Mouse (Mus musculus) embryonic stem cell, embryonic (primary cell): Measurements from ENCODE around the gene Abhd16a.

ENCODE experiments used
- CTCF ChIA-PET, 4 experiments: fragments of 300-600 bp in 2 of 4; fragments of 350-600 bp in 2 of 4; sonication (Branson Sonifier 250); formaldehyde crosslinking; loops; one replicate each; lab custom pipeline; 2022; ENCODE audit warnings: inconsistent platforms in 2 of 4; lab: Charles Lee
- POLR2A ChIA-PET, 4 experiments: fragments of 300-600 bp in 2 of 4; fragments of 350-600 bp in 2 of 4; sonication (Branson Sonifier 250); formaldehyde crosslinking; loops; one replicate each; lab custom pipeline; 2022; ENCODE audit warnings: antibody characterized with exemption in 4 of 4, inconsistent platforms in 1 of 4; lab: Charles Lee

The Abhd16a gene

GRCm38 (mm10) chr17:35088825-35089644 is at the start of gene Abhd16a:
Gene Abhd16a (plus strand): TSS chr17:35089263.
- CTCF ChIA-PET: interaction anchor here (0.6 to 4.7 kb wide), 32 partner anchors 9 to 952 kb away, joined by 3 to 28 read pairs (median 4); partner anchors contain the start of genes Ddah2 (in 2 of the 4), Ehmt2 (in 1 of the 4), Ly6g6d (in 1 of the 4) and Ly6g6e (in 1 of the 4)
- POLR2A ChIA-PET: interaction anchor here (0.6 to 3.1 kb wide), 31 partner anchors 8 to 217 kb away, joined by 3 to 11 read pairs (median 3); partner anchors contain the start of genes Csnk2b (in 2 of the 4), Gpank1 (in 2 of the 4), D17H6S53E (in 1 of the 4) and Ddah2 (in 1 of the 4)

DNA sequence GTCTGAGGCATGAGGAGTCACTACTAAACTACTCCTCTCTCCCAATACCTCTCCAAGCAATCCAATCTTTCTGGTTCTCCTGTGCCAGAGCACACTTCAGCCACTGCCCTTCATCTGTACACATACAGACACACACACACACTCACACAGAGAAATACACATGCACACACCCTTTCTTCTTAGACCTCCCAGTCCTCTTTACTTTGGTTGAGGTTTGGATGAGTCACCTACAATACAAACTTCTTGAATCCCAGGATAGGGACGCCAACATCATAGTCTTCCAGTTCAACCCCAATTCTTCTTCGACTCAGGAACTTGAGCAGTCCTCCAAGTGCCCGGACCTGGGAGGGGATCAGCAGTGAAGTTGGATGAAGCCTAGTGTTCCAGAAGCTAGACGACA is 45.3 kb upstream of the Abhd16a start:
- ChIA-PET CTCF (interaction anchor here in 1 of 4 experiments (0.5 kb wide), 1 partner anchor 173 kb away, joined by 4 read pairs; no protein-coding TSS in a partner anchor), POLR2A (interaction anchor here in 2 of 4 experiments (1.2 to 8.9 kb wide), 4 partner anchors 14 to 103 kb away, joined by 3 to 82 read pairs (median 10); partner anchors contain the start of gene Ddah2 (in 1 of the 2))

DNA sequence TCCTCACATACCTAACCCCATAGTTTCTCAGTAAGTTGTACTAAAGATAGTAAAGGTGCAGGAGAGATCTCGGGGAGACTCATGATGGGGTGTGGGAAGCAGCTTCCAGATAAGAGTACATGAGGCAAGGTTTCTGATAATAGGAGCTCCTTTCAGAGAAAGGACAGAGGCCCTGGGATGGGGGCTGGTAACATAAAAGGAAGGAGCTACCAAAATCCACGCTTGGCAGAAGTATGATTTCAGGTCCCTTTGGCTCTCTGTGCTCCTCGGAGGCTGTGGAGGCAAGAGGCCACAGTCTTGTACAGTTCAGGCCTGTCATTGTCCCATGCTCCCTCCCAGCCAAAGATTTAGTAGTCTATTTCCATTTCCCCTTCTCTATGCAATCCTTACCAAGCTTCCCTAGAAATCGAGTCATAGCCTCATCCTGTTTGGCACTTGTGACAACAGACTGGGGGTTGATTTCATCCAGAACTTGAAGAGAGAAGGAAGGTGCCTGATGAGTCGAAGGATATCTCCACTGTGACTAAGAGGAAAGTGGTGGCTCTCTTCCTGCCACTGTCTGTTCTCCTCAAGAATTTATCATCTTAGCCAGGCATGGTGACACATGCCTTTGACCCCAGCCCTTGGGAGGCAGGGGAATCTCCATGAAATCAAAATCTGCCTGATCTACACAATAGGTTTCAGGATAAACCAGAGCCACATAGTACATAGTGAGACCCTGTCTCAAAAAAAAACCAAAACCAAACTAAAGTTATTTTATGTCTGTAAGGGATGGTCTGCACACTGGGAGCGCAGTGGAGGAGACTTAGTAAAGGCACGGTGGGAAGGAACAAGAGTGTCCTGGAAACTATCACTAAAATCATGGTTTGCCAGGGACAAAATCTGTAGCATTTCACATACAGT is 43.9 kb upstream of the Abhd16a start:
- CTCF ChIA-PET: interaction anchor here in 1 of 4 experiments (0.6 to 2.6 kb wide), 3 partner anchors 14 to 225 kb away, joined by 3 to 13 read pairs (median 11); partner anchors contain the start of gene Ddah2

DNA sequence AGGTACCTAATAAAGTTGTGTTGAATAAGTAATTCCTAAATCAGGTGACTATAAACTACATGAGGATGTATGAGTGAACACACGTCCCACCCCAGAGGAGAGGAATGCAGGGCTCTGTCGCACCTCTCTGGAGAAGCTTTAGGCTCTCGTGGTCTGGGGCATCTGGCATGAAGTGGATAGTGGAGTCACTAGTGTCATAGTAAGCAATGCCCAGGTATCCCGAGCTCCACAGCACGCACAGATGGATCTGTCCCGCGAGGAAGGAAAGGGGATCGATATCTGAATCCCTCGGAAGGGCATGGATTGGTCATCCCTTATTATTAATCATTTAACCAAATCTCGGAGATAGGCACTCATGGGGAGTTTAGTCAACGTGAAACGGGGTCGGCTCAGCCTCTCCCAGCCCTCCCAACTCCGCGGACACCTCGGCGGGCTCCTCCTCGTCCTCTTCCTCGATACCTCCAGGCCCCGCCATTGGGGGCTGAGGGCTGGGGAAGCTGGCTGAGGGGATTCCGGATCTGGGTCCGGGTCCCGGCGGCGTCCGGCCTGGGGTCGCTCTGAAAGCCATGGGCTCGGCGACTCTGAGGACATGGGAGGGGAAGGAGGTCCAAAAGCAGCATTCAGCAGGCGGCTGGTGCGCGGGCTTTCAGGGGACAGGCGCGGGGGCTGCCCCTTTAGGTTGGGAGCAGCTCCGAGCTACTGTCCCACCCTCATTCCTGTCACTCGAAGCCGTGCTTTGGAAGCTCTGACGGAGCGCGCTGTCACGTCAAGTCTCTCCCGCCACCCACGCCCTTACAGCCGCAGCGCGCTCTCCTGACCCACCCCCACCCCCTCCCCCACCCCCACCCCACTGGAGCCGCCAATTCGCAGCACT is 43.0 kb upstream of the Abhd16a start:
- ChIA-PET CTCF (interaction anchor here in 3 of 4 experiments (0.6 to 2.6 kb wide), 13 partner anchors 13 to 121 kb away, joined by 3 to 13 read pairs (median 5); partner anchors contain the start of gene Ddah2 (in 1 of the 3)), POLR2A (interaction anchor here (0.5 to 8.9 kb wide), 62 partner anchors 8 to 442 kb away, joined by 3 to 105 read pairs (median 5); partner anchors contain the start of genes Ddah2 (in 3 of the 4), Sapcd1 (in 3 of the 4), D17H6S53E (in 2 of the 4) and Ddx39b (in 2 of the 4))

More for the DNA sequence above, 43.9 kb upstream of the Abhd16a start:
- POLR2A ChIA-PET: interaction anchor here (0.5 to 8.9 kb wide), 22 partner anchors 13 to 114 kb away, joined by 3 to 105 read pairs (median 5); partner anchors contain the start of genes Ddah2 (in 2 of the 4), Sapcd1 (in 2 of the 4), Csnk2b (in 1 of the 4) and Gpank1 (in 1 of the 4)

DNA sequence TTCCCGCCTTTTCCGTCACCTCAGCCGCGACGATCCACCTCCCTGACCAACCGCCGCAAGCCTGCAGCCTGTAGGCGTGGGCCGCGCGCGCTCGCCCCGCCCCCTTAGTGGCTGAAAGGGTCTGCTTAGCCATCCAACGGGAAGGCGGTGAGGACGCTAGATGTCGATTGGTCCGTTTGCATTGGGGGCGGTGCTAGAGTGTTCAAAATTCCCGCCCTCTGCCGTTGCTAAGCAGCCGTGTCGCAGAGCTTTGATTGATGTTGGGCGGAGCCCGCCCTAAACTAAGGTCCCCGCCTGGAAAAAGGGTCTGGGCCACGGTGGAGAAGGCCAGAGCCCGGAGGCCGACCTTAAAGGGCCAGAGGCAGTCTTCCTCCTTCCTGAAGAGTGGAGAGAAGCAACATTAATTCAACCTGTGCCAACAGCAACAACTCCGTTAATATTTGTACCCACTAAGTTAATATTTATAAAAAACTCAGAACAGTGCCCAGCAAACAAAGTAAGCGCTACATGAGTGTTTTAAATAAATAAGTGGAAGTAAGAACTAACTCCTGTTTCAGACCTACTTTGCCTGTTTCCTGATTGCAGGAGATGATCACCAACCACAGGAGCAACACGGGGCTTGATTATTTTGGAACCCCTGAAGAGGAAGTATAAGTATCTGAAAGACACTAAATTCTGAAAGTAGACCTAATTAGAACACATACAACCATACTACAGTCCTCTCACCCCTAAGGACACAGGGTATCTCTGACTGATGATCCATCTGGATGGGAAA is 42.2 kb upstream of the Abhd16a start, which contains the start of gene Msh5:
Gene Msh5 (minus strand): TSS at position 65 of the 775 bp plus-strand sequence.
- ChIA-PET POLR2A (interaction anchor here (0.6 to 8.9 kb wide), 62 partner anchors 8 to 443 kb away, joined by 3 to 105 read pairs (median 5); partner anchors contain the start of genes Ddah2 (in 3 of the 4), Sapcd1 (in 3 of the 4), D17H6S53E (in 2 of the 4) and Ddx39b (in 2 of the 4)), CTCF (interaction anchor here in 3 of 4 experiments (1.0 to 2.6 kb wide), 12 partner anchors 12 to 120 kb away, joined by 3 to 13 read pairs (median 6); partner anchors contain the start of gene Ddah2 (in 1 of the 3))

- ChIA-PET CTCF (interaction anchor here in 2 of 4 experiments (0.6 to 1.4 kb wide), 2 partner anchors 40 to 63 kb away, joined by 5 to 8 read pairs; no protein-coding TSS in a partner anchor), POLR2A (interaction anchor here (0.6 to 8.9 kb wide), 12 partner anchors 12 to 105 kb away, joined by 3 to 105 read pairs (median 3); partner anchors contain the start of genes Ddah2 (in 2 of the 4) and Gpank1 (in 2 of the 4))
These were observed 41.4 kb upstream of the Abhd16a start for GRCm38 (mm10) chr17:35047688-35048087.

- POLR2A ChIA-PET: interaction anchor here (0.6 to 8.9 kb wide), 14 partner anchors 12 to 115 kb away, joined by 3 to 105 read pairs (median 3); partner anchors contain the start of genes Ddah2 (in 2 of the 4) and Gpank1 (in 2 of the 4)
- CTCF ChIA-PET: interaction anchor here in 3 of 4 experiments (0.6 to 1.4 kb wide), 5 partner anchors 23 to 489 kb away, joined by 3 to 5 read pairs (median 4); no protein-coding TSS in a partner anchor
These were observed 40.7 kb upstream of the Abhd16a start for GRCm38 (mm10) chr17:35048149-35048931.

DNA sequence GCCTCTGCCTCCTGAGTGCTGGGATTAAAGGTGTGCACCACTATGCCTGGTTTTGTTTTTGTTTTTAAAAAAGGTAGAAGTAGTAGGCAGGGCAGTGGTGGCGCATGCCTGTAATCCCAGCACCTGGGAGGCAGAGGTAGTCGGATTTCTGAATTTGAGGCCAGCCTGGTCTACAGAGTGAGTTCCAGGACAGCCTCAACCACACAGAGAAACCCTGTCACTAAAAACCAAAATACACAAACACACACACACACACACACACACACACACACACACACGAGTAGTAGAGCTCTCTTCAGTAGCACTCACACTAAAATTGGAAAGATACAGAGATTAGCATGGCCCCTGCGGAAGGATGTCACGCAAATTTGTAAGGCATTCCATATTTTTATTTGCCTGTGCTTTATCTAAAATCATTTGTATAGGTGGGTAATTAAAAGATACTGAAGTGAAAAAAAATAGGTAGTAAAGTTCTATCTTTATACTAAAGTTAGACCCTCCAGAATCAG is 40.1 kb upstream of the Abhd16a start:
- POLR2A ChIA-PET: interaction anchor here in 3 of 4 experiments (0.6 to 8.9 kb wide), 14 partner anchors 11 to 154 kb away, joined by 3 to 105 read pairs (median 4); partner anchors contain the start of genes Ddah2 (in 2 of the 3) and Sapcd1 (in 1 of the 3)
- CTCF ChIA-PET: interaction anchor here in 2 of 4 experiments (0.6 to 2.1 kb wide), 5 partner anchors 11 to 490 kb away, joined by 3 to 8 read pairs (median 4); partner anchors contain the start of genes Ddah2 (in 1 of the 2) and Ltb (in 1 of the 2)

- POLR2A ChIA-PET: interaction anchor here (0.6 to 8.9 kb wide), 20 partner anchors 10 to 197 kb away, joined by 3 to 105 read pairs (median 4); partner anchors contain the start of genes Ddah2 (in 2 of the 4) and Sapcd1 (in 1 of the 4)
These were observed 39.5 kb upstream of the Abhd16a start, which contains the start of gene Clic1 for GRCm38 (mm10) chr17:35049561-35050016. Gene Clic1 (plus strand): TSS chr17:35049966.

GRCm38 (mm10) chr17:35050126-35050750 is 38.8 kb upstream of the Abhd16a start:
- CTCF ChIA-PET: interaction anchor here in 2 of 4 experiments (0.6 to 2.1 kb wide), 5 partner anchors 9 to 478 kb away, joined by 3 to 8 read pairs (median 3); partner anchors contain the start of gene Ddah2 (in 1 of the 2)

More at GRCm38 (mm10) chr17:35049561-35050016, 39.5 kb upstream of the Abhd16a start, which contains the start of gene Clic1:
- CTCF ChIA-PET: interaction anchor here in 3 of 4 experiments (0.6 to 2.1 kb wide), 7 partner anchors 10 to 477 kb away, joined by 3 to 8 read pairs (median 3); partner anchors contain the start of genes Ddah2 (in 1 of the 3) and Ltb (in 1 of the 3)

GRCm38 (mm10) chr17:35051156-35052086 is 37.6 kb upstream of the Abhd16a start:
- CTCF ChIA-PET: interaction anchor here (0.6 to 2.1 kb wide), 12 partner anchors 8 to 468 kb away, joined by 3 to 16 read pairs (median 4); partner anchors contain the start of genes Abhd16a (in 1 of the 4) and Ddah2 (in 1 of the 4)
- POLR2A ChIA-PET: interaction anchor here (0.5 to 8.9 kb wide), 36 partner anchors 9 to 1291 kb away, joined by 3 to 105 read pairs (median 4); partner anchors contain the start of genes Ly6g6e (in 3 of the 4), Ddah2 (in 2 of the 4), H2-DMa (in 2 of the 4) and Hspa1b (in 1 of the 4)

More at GRCm38 (mm10) chr17:35050126-35050750, 38.8 kb upstream of the Abhd16a start:
- POLR2A ChIA-PET: interaction anchor here (0.5 to 8.9 kb wide), 26 partner anchors 9 to 196 kb away, joined by 3 to 105 read pairs (median 4); partner anchors contain the start of gene Ddah2 (in 2 of the 4)
